Mouse (Mus musculus) CH12.LX (cell line): ENCODE measurements at regions not wholly inside any gene's neighbourhood (a gene's known extent, or its start where the extent isn't known, plus 50 kb on each side); places are given as distances from the start of the nearest gene placed in this dataset.

Experiments
- DNase-seq: peaks from one replicate; pipeline ENCODE4 v3.0.0-alpha.2; 2013; ENCODE audit errors: extremely low read depth
- H3K27ac ChIP-seq: 2 replicates; pipeline ENCODE4 v1.5.1; 2012; ENCODE audit warnings: low read depth, mild to moderate bottlenecking, control low read depth, moderate library complexity; ENCODE audit not compliant: insufficient read depth
- H3K27me3 ChIP-seq: replicated peaks from 2 replicates; pipeline ENCODE3; 2012; ENCODE audit warnings: inconsistent platforms
- H3K36me3 ChIP-seq, 2 experiments: replicated peaks in 1 of 2; 2 replicates each; pipeline versions ENCODE3 to v1.6.1; 2012; ENCODE audit warnings: inconsistent platforms in 1 of 2, low read length in 1 of 2, mild to moderate bottlenecking in 1 of 2, mixed read lengths in 1 of 2, moderate library complexity in 1 of 2; ENCODE audit not compliant: control insufficient read depth in 1 of 2, insufficient read depth in 1 of 2
- H3K4me1 ChIP-seq, 2 experiments: 2 replicates each; pipeline ENCODE4 v1.6.1; 2012; ENCODE audit warnings: inconsistent platforms in 1 of 2, moderate library complexity in 1 of 2; ENCODE audit not compliant: insufficient read depth in 2 of 2, control insufficient read depth in 1 of 2
- H3K4me2 ChIP-seq: 2 replicates; pipeline ENCODE4 v1.6.1; 2012; ENCODE audit warnings: low read depth, mild to moderate bottlenecking, control low read depth; ENCODE audit not compliant: poor library complexity, insufficient read depth, severe bottlenecking
- H3K4me3 ChIP-seq, 3 experiments: fragments of 150-350 bp in 1 of 3; sonication (generic) in 1 of 3; replicated peaks in 1 of 3; 2 replicates each; pipeline versions ENCODE3 to v1.5.1; 2011 to 2012; ENCODE audit warnings: low read depth in 2 of 3, low read length in 2 of 3, mild to moderate bottlenecking in 2 of 3, moderate library complexity in 2 of 3, control low read depth in 1 of 3, improper control_type of control experiment in 1 of 3, inconsistent platforms in 1 of 3, mixed read lengths in 1 of 3; ENCODE audit not compliant: poor library complexity in 1 of 3
- H3K79me2 ChIP-seq: replicated peaks from 2 replicates; pipeline ENCODE4 v1.6.1; 2012; ENCODE audit warnings: mild to moderate bottlenecking, moderate library complexity; ENCODE audit not compliant: control insufficient read depth, poor library complexity, insufficient read depth, severe bottlenecking; ENCODE audit errors: extremely low read depth
- H3K9ac ChIP-seq: 2 replicates; pipeline ENCODE4 v1.6.1; 2012; ENCODE audit warnings: low read depth, mild to moderate bottlenecking, control low read depth, moderate library complexity; ENCODE audit not compliant: insufficient read depth
- H3K9me3 ChIP-seq: replicated peaks from 2 replicates; pipeline ENCODE3; 2012; ENCODE audit warnings: low read length, inconsistent platforms, mixed read lengths
- CHD1 ChIP-seq: IDR thresholded peaks from 2 replicates; pipeline ENCODE4 v1.6.1; 2012; ENCODE audit warnings: low read depth, low read length, improper control_type of control experiment, inconsistent platforms
- CHD2 ChIP-seq: IDR thresholded peaks from 2 replicates; pipeline ENCODE4 v1.6.1; 2011; ENCODE audit warnings: low read length, improper control_type of control experiment
- E2F4 ChIP-seq: IDR thresholded peaks from 2 replicates; pipeline ENCODE4 v1.6.1; 2011; ENCODE audit warnings: low read depth, low read length, improper control_type of control experiment; ENCODE audit not compliant: insufficient replicate concordance
- EP300 ChIP-seq: IDR thresholded peaks from 2 replicates; pipeline ENCODE4 v1.6.1; 2011; ENCODE audit warnings: low read length, improper control_type of control experiment
- ETS1 ChIP-seq: conservative IDR thresholded peaks from 2 replicates; pipeline ENCODE4 v1.6.1; 2012; ENCODE audit warnings: low read depth, mild to moderate bottlenecking, inconsistent platforms, low read length, improper control_type of control experiment, moderate library complexity
- GABPA ChIP-seq: IDR thresholded peaks from 2 replicates; pipeline ENCODE4 v1.6.1; 2012; ENCODE audit warnings: low read depth, low read length, improper control_type of control experiment, inconsistent platforms; ENCODE audit not compliant: insufficient replicate concordance
- HCFC1 ChIP-seq: IDR thresholded peaks from 2 replicates; pipeline ENCODE4 v1.6.1; 2012; ENCODE audit warnings: low read depth, mild to moderate bottlenecking, inconsistent platforms, low read length, improper control_type of control experiment
- JUND ChIP-seq: conservative IDR thresholded peaks from 2 replicates; pipeline ENCODE4 v1.6.1; 2011; ENCODE audit warnings: low read depth, low read length, improper control_type of control experiment
- KAT2A ChIP-seq: IDR thresholded peaks from 2 replicates; pipeline ENCODE4 v1.6.1; 2012; ENCODE audit warnings: low read length, improper control_type of control experiment, inconsistent platforms; ENCODE audit not compliant: insufficient replicate concordance
- MAX ChIP-seq: IDR thresholded peaks from 2 replicates; pipeline ENCODE4 v1.6.1; 2011; ENCODE audit warnings: low read length, improper control_type of control experiment
- MAZ ChIP-seq: IDR thresholded peaks from 2 replicates; pipeline ENCODE4 v1.6.1; 2012; ENCODE audit warnings: low read depth, mild to moderate bottlenecking, inconsistent platforms, low read length, improper control_type of control experiment, moderate library complexity
- MEF2A ChIP-seq: IDR thresholded peaks from 2 replicates; pipeline ENCODE4 v1.6.1; 2014; ENCODE audit warnings: low read depth, mild to moderate bottlenecking, inconsistent platforms, low read length, improper control_type of control experiment, borderline replicate concordance
- MXI1 ChIP-seq: IDR thresholded peaks from 2 replicates; pipeline ENCODE4 v1.6.1; 2011; ENCODE audit warnings: mild to moderate bottlenecking, low read depth, low read length, improper control_type of control experiment
- MYC ChIP-seq: IDR thresholded peaks from 2 replicates; pipeline ENCODE4 v1.6.1; 2011; ENCODE audit warnings: low read depth, mild to moderate bottlenecking, improper control_type of control experiment, low read length
- NRF1 ChIP-seq: IDR thresholded peaks from 2 replicates; pipeline ENCODE4 v1.6.1; 2014; ENCODE audit warnings: low read depth, mild to moderate bottlenecking, inconsistent platforms, low read length, improper control_type of control experiment, moderate library complexity
- PAX5 ChIP-seq: IDR thresholded peaks from 2 replicates; pipeline ENCODE4 v1.6.1; 2012; ENCODE audit warnings: low read length, inconsistent platforms, mixed read lengths
- POLR2AphosphoS2 ChIP-seq: IDR thresholded peaks from 2 replicates; pipeline ENCODE4 v1.6.1; 2011; ENCODE audit warnings: low read depth, low read length, improper control_type of control experiment
- RCOR1 ChIP-seq: conservative IDR thresholded peaks from 2 replicates; pipeline ENCODE4 v1.6.1; 2012; ENCODE audit warnings: low read depth, mild to moderate bottlenecking, inconsistent platforms, low read length, improper control_type of control experiment
- SIN3A ChIP-seq: IDR thresholded peaks from 2 replicates; pipeline ENCODE4 v1.6.1; 2012; ENCODE audit warnings: low read length, improper control_type of control experiment, inconsistent platforms
- SMC3 ChIP-seq: IDR thresholded peaks from 2 replicates; pipeline ENCODE4 v1.6.1; 2011; ENCODE audit warnings: low read depth, low read length, improper control_type of control experiment
- TCF12 ChIP-seq: IDR thresholded peaks from 2 replicates; pipeline ENCODE4 v1.6.1; 2014; ENCODE audit warnings: low read depth, mild to moderate bottlenecking, inconsistent platforms, low read length, improper control_type of control experiment
- UBTF ChIP-seq: IDR thresholded peaks from 2 replicates; pipeline ENCODE4 v1.6.1; 2012; ENCODE audit warnings: low read depth, mild to moderate bottlenecking, inconsistent platforms, low read length, improper control_type of control experiment, moderate library complexity
- USF2 ChIP-seq: conservative IDR thresholded peaks from 2 replicates; pipeline ENCODE4 v1.6.1; 2011; ENCODE audit warnings: low read depth, low read length, improper control_type of control experiment
- ZC3H11A ChIP-seq: IDR thresholded peaks from 2 replicates; pipeline ENCODE4 v1.6.1; 2012; ENCODE audit warnings: low read depth, mild to moderate bottlenecking, inconsistent platforms, low read length, improper control_type of control experiment
- ZMIZ1 ChIP-seq: IDR thresholded peaks from 2 replicates; pipeline ENCODE4 v1.6.1; 2012; ENCODE audit warnings: low read depth, mild to moderate bottlenecking, inconsistent platforms, low read length, improper control_type of control experiment
- ZNF384 ChIP-seq: IDR thresholded peaks from 2 replicates; pipeline ENCODE4 v1.6.1; 2012; ENCODE audit warnings: low read depth, low read length, improper control_type of control experiment, inconsistent platforms
- dilution Hi-C: fragments of 300-500 bp; cut with MboI; formaldehyde crosslinking; loops from 2 replicates; pipeline ENCODE4 v1.14.3; 2020; ENCODE audit warnings: low sequenced_read_pairs; ENCODE audit not compliant: extremely low pct_unique_long_range_greater_than_20kb, extremely low pct_ligation_motif_present
- in situ Hi-C: fragments of 300-500 bp; cut with MboI; formaldehyde crosslinking; loops from 3 replicates; pipeline ENCODE4 v1.14.3; 2019; ENCODE audit warnings: low sequenced_read_pairs, low pct_ligation_motif_present, low pct_unique_long_range_greater_than_20kb, mixed read lengths

GRCm38 (mm10) chr1:157655446-157655845 is 148.9 kb downstream of the Sec16b start:
- Histone ChIP-seq H3K27ac (no peak overlapping the region), H3K79me2 (no peaks in the 10 kb centered on the region), H3K27me3 (no peaks in the 10 kb centered on the region), H3K9me3 (no peaks in the 10 kb centered on the region), H3K9ac (no peak overlapping the region), H3K4me3 (no peak overlapping the region), H3K36me3 (no peaks in the 10 kb centered on the region), H3K4me1 (peaks cover 0 to 9% of the 10 kb centered on the region in 2 experiments; a peak in 2 of 4 replicates)
- dilution Hi-C loops (no loop called here), in situ Hi-C loops (no loop called here)
- no peak for TF ChIP-seq UBTF
- no peak for TF ChIP-seq SMC3
- TF ChIP-seq USF2 = no peak
- no peak for TF ChIP-seq KAT2A
- TF ChIP-seq MYC = no peak
- TF ChIP-seq RCOR1 = no peak
- TF ChIP-seq MXI1 = no peak
- TF ChIP-seq ETS1 = no peak
- TF ChIP-seq MAX = no peak
- no peak for TF ChIP-seq MAZ
- TF ChIP-seq PAX5 = no peak
- TF ChIP-seq EP300 = no peak
- no peak for TF ChIP-seq GABPA
- no peak for TF ChIP-seq ZC3H11A
- no peak for TF ChIP-seq E2F4
- no peak for TF ChIP-seq SIN3A
- no peak for TF ChIP-seq CHD2
- no peak for TF ChIP-seq TCF12
- TF ChIP-seq JUND = no peak
- TF ChIP-seq, all 38 proteins: peak for 0
- H3K4me2 ChIP-seq = peak overlapping the region; percentile 50; the same call in 1 of the 2 replicates
- no peak for DNase-seq

- DNase-seq = no peak
- dilution Hi-C loops = no loop called here
- no peaks in the 10 kb centered on the region for H3K9me3 ChIP-seq
Measured at GRCm38 (mm10) chr1:157669626-157670025, 163.1 kb downstream of the Sec16b start.

More at GRCm38 (mm10) chr1:157669626-157670025, 163.1 kb downstream of the Sec16b start:
- no peaks in the 10 kb centered on the region for H3K79me2 ChIP-seq
- in situ Hi-C loops = no loop called here
- no peak overlapping the region for H3K4me2 ChIP-seq
- no peak overlapping the region for H3K4me3 ChIP-seq
- H3K36me3 ChIP-seq = no peaks in the 10 kb centered on the region
- TF ChIP-seq ETS1 = no peak
- no peak for TF ChIP-seq USF2
- no peak for TF ChIP-seq MYC
- no peak for TF ChIP-seq E2F4
- TF ChIP-seq NRF1 = no peak
- TF ChIP-seq POLR2AphosphoS2 = no peak
- no peak for TF ChIP-seq ZMIZ1
- no peak for TF ChIP-seq HCFC1
- no peak for TF ChIP-seq MXI1
- no peak for TF ChIP-seq ZNF384
- TF ChIP-seq MEF2A = no peak
- TF ChIP-seq CHD1 = no peak
- TF ChIP-seq, all 38 proteins: peak for 0
- Histone ChIP-seq H3K27ac (no peak overlapping the region), H3K27me3 (no peaks in the 10 kb centered on the region), H3K4me1 (no peaks in the 10 kb centered on the region), H3K9ac (no peak overlapping the region)
